Comparison of ENCODE assay signal across 1 mouse cellular context in the genomic region with DNA sequence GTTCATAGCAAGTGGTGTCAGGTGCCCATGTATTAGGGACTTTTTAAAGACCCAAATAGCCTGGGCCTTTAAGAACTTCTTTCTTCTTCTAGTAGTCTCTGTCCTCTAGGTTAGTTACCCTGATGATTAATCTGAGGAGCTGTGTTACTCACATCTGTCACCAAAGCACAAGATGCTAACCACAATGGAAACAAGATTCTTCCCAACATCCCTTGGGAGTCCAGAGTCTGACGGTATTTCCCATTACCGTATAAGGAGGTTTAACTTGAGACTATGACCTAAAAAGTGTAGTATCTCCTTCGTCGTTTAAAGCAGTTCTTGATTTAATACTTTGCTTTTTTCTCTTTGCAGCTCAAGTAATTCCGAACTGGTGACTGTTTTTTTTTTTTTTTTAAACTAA.
A peak's percentile ranks its signal among the peaks of the same experiment; 100 is the strongest.
TF ChIP-seq lines count a peak whose summit lies in the region.

No protein-coding gene starts in this region.

TF ChIP-seq in CH12.LX, 34 proteins besides CTCF, POLR2A, EP300 and RAD21 (continued from another document):
- TF ChIP-seq NELFE (IDR thresholded peaks at IDR 0.05; ENCODE audit: low read depth, low read length) (no peak), MAX (IDR thresholded peaks at IDR 0.05; ENCODE audit: low read length) (peak; percentile 61), MAZ (IDR thresholded peaks at IDR 0.05; ENCODE audit: low read depth, low read length) (no peak), SMC3 (IDR thresholded peaks at IDR 0.05; ENCODE audit: low read depth, low read length) (no peak; the same call in 1 of the 2 replicates)
